Mouse (Mus musculus) embryo, embryonic 10.5 days (tissue): ENCODE data around the gene Banp.

Experiments used
- DNase-seq: peaks from one replicate; pipeline ENCODE4 v3.0.0-alpha.2; 2015; ENCODE audit warnings: low spot score

Gene Banp

GRCm38 (mm10) chr8:122018046-122018831 is 68.7 kb downstream of the Banp start:
- no peak for DNase-seq

GRCm38 (mm10) chr8:122019162-122019561 is 69.6 kb downstream of the Banp start:
- no peak for DNase-seq

GRCm38 (mm10) chr8:122020050-122020771 is 70.7 kb downstream of the Banp start:
- no peak for DNase-seq

GRCm38 (mm10) chr8:122021725-122022124 is 72.2 kb downstream of the Banp start:
- DNase-seq = no peak

GRCm38 (mm10) chr8:122022274-122022673 is 72.7 kb downstream of the Banp start:
- DNase-seq = no peak

- no peak for DNase-seq
Observed at GRCm38 (mm10) chr8:122022705-122023104, 73.2 kb downstream of the Banp start.

- no peak for DNase-seq
Observed at GRCm38 (mm10) chr8:122025546-122025945, 76.0 kb downstream of the Banp start.

- DNase-seq = no peak
Observed at GRCm38 (mm10) chr8:122028116-122028515, 78.6 kb downstream of the Banp start.

- DNase-seq = no peak
Observed at GRCm38 (mm10) chr8:122030965-122031364, 81.4 kb downstream of the Banp start.

- DNase-seq = peak; percentile 35
Observed at GRCm38 (mm10) chr8:122032741-122033140, 83.2 kb downstream of the Banp start.

- no peak for DNase-seq
Observed at GRCm38 (mm10) chr8:122035543-122035942, 86.0 kb downstream of the Banp start.

GRCm38 (mm10) chr8:122036325-122036724 is 86.8 kb downstream of the Banp start:
- no peak for DNase-seq

- no peak for DNase-seq
Observed at GRCm38 (mm10) chr8:122037279-122037678, 87.7 kb downstream of the Banp start.

- no peak for DNase-seq
Observed at GRCm38 (mm10) chr8:122038076-122038475, 88.5 kb downstream of the Banp start.

GRCm38 (mm10) chr8:122039452-122039851 is 89.9 kb downstream of the Banp start:
- no peak for DNase-seq

- peak; percentile 40 for DNase-seq
Observed at GRCm38 (mm10) chr8:122047206-122047870, 97.8 kb downstream of the Banp start.

- no peak for DNase-seq
Observed at GRCm38 (mm10) chr8:122049266-122049665, 99.7 kb downstream of the Banp start.

- no peak for DNase-seq
Observed at GRCm38 (mm10) chr8:122049923-122050322, 100.4 kb downstream of the Banp start.

- DNase-seq = no peak
Observed at GRCm38 (mm10) chr8:122050620-122051019, 101.1 kb downstream of the Banp start.

GRCm38 (mm10) chr8:122055321-122055720 is 105.8 kb downstream of the Banp start:
- peak; percentile 63 for DNase-seq

- DNase-seq = no peak
Observed at GRCm38 (mm10) chr8:122056113-122056512, 106.6 kb downstream of the Banp start.

GRCm38 (mm10) chr8:122056882-122057281 is 107.3 kb downstream of the Banp start:
- DNase-seq = no peak

GRCm38 (mm10) chr8:122058510-122058909 is 109.0 kb downstream of the Banp start:
- DNase-seq = no peak
